Mouse (Mus musculus) CH12F3 (cell line): Measurements from ENCODE around the gene Jarid2.
"Not testable (repeated sequence)": the region's sequence is repeated elsewhere in the genome, so short reads cannot be mapped to it uniquely, and the experiment has no call there.

ENCODE experiments used
- in situ Hi-C: fragments of 300-500 bp; cut with MboI; formaldehyde crosslinking; loops from 2 replicates; pipeline ENCODE4 v1.14.3; 2020; ENCODE audit warnings: low sequenced_read_pairs

Jarid2 gene

DNA sequence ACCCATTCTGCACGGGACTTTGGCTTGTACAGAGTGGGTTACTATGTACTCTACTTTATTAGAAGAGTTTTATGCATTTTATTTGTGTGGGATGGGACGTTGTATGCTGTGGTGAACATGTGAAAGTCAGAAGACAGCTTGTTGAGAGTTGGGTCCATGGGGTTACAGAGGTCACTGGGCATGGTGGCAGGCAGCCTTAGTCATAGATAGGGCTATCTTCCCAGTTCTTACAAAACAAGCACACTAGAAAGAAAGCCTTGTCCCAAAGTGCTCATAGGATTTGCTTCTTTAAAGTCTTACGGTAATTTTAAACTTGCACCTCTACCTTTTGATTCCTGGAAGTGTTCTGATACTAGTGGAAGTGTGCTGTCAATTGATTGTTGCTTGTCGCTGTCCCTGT, 103.6 kb downstream of the Jarid2 start:
- in situ Hi-C loops = no loop called here

DNA sequence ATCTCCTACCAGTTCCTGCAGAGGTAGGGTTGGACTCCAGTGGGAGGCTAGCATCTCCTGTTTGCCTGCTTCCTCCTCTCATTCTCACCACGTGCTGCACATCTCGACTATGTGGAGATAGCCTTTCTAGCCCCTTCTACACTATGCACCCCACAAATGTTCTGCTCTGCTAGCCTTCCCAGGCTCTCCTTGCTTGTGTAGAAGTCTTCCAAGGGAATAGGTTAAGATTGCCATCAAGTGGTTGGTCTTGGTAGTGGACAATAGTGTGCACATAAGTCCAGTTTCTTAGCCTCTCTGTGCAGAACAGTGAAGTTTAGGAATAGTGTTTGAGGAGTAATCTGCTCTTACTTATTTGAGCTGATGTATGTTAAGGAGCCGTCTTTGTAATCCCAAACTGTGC, 104.1 kb downstream of the Jarid2 start:
- in situ Hi-C loops = no loop called here

DNA sequence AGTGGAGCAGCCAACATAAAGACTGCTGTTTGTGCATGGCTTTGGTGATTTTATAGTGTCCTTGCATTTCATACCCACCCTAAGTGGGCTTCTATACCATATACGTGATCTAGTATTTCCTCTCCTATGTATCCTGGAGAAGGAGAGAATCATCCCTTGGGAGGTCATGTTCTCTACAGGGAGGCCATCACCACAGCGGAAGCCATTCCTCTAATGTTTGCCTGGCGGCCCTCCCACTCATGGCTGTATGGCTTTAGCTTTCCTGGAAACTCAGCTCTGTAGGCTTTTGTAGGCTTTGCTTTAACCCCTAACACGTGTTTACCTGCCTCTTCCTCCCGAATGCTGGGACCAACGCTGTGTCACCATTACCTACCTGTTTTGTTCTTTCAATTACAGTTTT, 108.2 kb downstream of the Jarid2 start:
- in situ Hi-C loops = no loop called here

DNA sequence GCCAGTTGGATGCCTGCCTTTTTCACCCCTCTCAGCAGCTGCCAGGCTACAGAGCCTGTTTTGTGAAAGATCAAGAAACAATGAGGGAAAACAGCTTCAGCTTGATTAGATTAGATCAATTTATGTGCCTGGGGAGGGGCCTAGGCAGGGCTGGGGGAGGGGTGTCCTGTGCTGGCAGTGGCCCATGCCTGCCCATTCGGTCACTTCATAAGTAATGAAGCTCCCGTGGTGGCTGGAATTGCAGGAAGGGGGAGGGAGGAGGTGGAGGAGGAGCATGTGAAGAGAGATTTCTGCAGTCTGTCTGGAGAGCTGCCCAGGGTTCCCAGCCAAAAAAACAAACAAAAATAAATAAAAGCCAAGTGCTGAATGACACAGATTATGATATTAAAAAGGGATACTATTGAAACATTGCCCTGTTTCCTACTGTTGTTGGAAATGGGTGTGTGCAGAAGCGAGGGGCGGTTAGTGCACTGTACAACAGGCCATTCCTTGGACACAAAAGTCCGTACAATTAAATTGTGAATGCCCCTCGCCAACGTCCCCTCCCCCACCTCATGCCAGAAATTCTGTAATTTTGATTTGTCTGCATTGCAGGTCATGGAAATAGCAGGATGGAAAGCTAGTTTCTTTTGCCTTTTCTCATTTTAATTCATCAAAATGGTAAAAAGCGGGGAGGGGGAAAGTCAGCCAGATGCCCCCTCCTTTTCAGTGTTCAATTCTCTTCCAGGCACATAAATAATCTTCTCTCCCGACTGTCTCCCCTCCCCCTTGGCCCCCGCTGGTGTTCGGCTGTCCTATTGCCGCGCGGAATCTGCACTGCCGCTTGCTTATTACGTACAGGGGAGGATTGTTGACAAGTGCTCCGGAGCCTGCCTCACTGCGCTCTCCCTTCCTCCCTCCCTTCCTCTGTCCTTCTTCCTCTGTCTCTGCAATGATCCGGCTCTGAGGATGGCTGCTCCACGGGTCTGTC, 110.9 kb downstream of the Jarid2 start:
- in situ Hi-C loops = no loop called here

DNA sequence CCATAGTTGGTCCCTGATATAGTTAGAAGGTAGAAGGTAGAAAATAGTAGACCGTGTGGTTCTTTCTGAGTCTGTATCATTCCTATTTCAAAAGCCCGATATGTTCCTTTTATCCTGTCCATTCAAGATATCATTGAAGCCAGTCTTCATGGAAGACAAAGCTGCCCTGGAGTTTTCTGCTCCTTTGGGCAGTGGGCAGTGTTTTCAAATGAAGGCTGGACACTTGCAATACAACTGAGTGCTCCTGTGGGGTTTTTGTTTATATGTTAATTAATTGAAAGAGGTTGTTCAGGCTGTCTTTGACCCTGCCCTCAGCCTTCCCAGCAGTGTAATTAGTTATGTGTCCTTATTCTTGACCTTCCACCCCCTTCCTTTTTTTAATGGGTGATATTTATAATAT, 122.2 kb downstream of the Jarid2 start:
- in situ Hi-C loops = no loop called here

DNA sequence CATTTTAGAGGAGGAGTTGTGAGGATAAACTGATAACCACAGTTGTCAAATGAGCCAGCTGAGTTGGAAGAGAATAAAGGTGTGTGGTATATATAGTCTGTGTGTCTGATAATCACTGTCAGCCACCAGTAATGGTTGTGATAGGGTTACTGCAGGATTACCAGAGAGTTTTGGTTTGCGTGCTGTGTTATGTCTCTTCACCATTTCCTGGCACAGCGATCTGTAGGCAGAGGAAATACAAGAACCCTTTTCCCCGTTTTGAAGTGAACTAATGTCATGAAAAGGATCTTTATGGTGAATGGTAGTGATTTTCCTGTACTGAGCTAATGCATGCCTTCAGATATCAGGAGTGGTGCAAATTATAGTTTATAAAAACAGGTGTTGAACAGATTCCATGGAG, 122.8 kb downstream of the Jarid2 start:
- in situ Hi-C loops = no loop called here

DNA sequence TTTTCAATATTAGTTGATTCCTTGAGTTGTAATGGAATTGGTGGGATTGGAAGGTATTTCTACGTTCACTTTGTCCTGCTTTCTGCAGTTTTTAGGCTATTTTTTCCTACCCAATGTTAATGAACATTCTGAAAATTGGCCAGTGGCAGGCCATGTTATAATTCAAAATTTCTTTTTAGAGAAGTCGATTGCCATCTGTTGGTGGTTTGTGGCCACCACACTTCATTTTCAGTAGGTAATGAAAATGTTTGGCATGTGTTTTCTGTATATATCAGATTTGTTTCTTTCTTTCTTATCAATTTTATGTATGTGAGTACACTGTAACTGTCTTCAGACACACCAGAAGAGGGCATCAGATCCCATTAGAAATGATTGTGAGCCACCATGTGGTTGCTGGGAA, 136.3 kb downstream of the Jarid2 start:
- in situ Hi-C loops = no loop called here

DNA sequence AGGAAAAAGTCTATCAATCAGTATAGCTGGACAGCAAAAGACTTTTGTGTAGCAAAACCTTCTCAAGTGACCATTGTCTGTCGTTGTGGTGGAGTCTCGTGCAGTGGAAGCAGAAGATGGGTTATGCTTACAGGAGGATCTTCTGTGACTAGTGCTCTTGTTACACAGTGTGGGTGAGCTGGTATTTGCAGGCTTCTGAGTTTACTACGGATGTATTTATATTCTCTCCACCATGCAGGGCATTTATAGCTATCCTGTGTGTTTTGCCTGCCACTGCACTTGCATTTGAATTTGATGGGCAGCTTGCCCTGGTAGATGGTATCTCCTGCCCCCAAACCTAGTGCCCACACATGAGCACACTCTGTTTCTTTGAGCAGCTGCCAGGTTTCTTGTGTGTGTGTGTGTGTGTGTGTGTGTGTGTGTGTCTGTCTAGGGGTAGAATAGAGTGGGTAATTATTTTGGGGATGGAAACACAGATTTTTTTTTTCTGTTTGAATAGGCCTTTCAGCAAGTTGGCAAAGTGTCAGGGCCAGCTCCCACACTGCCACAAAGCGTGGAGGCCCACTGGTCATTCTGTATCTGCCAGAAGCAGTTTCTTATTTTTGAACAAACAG, 138.9 kb downstream of the Jarid2 start:
- in situ Hi-C loops = no loop called here

DNA sequence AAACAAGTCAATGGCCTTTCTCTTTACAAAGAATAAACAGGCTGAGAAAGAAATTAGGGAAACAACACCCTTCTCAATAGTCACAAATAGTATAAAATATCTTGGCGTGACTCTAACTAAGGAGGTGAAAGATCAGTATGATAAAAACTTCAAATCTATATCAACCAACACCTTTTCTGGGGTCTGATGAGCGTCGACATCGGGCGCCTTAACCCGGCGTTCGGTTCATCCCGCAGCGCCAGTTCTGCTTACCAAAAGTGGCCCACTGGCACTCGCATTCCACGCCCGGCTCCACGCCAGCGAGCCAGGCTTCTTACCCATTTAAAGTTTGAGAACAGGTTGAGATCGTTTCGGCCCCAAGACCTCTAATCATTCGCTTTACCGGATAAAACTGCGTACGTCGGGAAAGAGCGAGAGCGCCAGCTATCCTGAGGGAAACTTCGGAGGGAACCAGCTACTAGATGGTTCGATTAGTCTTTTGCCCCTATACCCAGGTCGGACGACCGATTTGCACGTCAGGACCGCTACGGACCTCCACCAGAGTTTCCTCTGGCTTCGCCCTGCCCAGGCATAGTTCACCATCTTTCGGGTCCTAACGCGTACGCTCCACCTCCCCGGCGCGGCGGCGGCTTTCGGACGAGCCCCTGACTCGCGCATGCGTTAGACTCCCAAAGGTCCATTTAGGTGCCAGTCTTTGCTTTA, 140.3 kb downstream of the Jarid2 start:
- in situ Hi-C loops = not testable (repeated sequence)

DNA sequence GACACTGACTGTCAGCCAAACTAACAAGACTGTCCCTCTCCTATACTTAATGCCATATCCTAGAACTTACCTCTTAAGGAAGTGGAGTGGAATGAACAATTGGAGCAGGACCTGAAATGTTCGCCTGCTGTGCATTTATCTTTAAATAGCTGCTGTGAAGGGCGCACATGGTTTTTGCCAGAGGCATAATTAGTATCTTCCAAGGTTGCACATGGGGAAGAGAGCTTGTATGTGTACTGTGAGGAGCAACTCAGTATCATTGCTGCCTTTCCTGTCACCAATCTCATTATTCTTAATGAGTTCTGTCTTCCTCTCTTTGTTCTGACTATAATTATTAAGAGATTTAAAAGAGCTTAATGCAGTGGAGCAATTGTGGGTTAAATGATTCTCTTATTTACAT, 147.5 kb downstream of the Jarid2 start:
- in situ Hi-C loops = no loop called here

DNA sequence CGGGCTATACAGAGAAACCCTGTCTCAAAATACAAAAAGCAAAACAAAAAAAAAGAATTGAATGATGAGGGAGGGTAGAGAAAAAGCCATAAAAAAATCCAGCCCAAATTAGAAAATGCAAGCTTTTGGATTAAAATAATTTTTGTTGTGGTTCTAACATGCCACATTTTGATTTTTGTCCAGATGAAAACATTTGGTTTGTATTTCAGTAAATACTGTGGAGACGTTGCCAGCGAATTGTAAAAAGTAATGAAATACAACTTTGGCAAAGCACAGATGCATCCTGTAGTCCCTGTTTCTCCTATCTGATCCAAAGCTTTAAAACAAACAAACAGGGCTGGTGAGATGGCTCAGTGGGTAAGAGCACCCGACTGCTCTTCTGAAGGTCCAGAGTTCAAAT, 151.7 kb downstream of the Jarid2 start:
- in situ Hi-C loops = no loop called here

DNA sequence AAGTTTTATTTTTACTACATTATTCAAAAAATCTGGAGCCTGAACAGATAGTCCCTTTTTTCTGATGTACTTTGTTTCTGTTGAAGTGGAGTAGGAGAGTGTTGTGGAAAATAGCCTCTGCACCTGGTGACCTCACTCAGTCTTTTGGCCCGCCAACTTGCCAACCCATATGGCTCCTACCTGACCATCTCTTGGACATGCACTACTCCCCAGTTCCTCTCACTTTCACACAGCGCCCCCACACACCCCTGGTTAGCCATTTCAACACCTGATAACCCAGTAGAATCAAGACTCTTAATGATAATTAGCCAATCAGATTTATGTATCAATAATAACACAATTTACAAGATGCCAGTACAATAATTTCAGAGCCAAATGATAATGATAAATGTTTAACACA, 156.9 kb downstream of the Jarid2 start:
- in situ Hi-C loops = no loop called here

DNA sequence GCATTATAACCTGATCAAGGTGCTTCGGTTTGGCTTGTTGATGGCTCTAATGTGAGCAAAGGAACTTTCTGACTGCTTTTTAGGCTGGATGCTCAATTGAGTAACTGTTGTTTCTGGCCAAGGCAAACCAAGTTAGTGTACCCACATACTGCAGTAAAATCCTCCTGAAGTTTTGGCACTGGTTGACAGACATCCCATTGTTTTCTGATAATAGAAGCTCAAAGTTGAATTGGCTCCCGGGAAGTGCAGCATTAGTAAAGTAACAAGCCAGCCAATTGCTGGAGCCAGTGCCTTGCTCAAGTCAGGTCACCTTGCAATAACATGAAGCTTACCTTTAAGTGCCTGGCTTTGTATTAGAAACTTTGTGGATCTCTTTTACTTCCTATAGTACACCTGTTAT, 161.3 kb downstream of the Jarid2 start:
- in situ Hi-C loops = no loop called here

DNA sequence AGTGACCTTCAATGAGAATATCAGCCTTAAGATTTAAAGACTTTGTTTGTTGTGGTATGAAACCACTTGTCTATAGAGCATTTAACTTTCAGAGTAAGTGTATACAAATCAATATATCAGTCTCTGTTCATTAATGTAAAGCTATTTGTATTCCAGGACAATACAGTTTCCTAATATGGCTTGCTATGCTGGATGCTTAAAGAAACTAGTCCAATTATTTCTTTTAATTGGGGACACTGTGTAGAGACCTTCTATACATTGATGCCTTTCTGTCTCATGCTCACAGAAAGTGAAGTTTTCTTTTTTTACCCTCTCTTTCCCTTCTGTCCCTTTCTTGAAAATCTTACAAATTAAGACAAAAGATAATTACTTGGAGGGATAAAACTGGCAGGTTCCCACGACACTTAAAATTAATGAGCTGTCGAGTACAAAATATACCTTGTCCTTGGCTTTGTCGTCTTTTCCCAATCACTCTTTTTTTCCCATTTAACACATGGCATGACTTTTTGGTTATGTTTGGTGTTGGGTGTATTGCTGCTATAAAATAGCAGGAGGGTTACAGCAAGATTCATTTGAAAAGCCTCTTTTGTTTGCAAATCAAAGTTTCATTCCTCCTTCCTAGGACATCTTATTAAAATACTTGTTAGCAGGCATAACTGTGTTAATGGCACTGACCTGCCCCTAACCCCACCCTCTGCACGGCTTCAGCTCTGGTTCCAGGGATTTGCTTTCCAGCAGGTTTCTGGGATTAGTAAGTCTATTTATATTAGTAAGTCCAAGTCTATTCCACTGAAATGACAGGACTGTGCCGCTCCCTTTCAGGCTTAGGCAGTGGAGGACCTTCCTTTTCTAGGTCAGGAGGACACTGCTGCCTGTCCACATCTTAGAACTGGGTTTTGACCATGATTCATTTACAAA, 162.8 kb downstream of the Jarid2 start:
- in situ Hi-C loops = no loop called here

DNA sequence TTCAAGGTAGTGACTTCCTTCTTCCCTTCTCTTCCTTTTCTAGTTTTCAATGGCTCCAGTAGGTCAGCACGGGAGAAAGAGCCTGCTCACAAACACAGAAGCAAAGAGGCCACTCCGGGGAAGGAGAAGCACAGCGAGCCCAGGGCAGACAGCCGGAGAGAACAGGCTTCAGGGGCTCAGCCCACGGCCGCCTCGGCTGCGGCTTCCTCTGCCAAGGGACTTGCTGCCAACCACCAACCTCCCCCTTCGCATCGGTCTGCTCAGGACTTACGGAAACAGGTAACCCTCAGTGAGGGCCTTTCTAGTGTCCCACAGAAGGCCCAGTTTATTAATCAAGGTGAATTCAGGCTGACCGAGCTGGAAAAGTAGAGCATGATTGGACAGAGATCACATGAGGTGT, 166.9 kb downstream of the Jarid2 start:
- in situ Hi-C loops = no loop called here

DNA sequence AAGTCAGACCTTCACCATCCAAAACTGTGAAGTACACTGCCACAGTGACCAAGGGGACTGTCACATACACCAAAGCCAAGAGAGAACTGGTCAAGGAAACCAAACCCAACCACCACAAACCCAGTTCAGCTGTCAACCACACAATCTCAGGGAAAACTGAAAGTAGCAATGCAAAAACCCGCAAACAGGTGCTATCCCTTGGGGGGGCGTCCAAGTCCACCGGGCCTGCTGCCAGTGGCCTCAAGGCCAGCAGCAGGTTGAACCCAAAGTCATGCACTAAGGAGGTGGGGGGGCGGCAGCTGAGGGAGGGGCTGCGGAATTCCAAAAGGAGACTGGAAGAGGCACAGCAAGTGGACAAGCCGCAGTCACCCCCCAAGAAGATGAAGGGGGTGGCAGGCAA, 173.0 kb downstream of the Jarid2 start:
- in situ Hi-C loops = no loop called here

DNA sequence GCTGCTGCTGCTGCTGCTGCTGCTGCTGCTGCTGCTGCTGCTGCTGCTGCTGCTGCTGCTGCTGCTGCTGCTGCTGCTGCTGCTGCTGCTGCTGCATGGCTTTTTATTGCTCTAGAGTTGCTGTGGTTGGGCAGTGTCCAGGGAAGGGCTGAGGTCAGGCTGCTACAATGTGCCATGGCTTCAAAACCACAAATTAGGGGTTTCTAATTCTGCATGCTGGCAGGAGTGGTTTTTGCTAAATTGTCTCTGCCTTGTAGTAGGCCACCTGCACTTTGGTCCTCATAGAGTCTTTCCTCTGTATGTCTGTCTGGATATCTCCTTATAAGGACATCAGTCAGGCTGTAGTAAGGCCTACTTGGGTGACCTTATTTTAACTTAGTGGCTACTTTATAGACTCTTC, 174.1 kb downstream of the Jarid2 start:
- in situ Hi-C loops = no loop called here

DNA sequence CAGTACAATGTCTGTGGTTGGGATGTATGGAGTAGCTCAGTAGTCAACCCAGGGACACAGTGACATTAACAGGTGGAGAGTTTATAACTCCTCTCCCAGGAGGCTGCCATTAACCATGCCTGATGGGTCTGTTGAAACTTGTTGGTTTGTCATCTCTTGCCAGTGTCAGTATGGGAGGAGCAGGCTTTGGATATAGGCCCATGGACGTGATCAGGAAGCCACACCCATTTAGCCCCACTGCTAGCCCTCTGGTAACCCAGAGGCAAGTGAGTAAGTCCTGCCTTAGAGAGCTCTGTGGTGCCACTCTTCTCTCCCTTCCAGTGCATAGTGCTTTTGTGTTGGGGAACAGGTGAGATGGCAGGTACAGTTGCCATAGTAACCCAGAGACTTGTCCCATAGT, 175.0 kb downstream of the Jarid2 start:
- in situ Hi-C loops = no loop called here

DNA sequence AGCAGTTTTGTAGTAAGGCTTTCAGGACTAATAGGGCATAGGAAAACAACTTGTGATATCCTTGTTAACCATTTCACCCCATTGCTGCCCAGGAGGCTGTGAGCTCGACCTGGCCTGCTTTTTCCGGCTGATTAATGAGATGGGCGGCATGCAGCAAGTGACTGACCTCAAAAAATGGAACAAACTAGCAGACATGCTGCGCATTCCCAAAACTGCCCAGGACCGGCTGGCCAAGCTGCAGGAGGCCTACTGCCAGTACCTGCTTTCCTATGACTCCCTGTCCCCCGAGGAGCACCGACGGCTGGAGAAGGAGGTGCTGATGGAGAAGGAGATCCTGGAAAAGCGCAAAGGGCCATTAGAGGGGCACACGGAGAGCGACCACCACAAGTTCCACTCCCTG, 176.9 kb downstream of the Jarid2 start:
- in situ Hi-C loops = no loop called here

DNA sequence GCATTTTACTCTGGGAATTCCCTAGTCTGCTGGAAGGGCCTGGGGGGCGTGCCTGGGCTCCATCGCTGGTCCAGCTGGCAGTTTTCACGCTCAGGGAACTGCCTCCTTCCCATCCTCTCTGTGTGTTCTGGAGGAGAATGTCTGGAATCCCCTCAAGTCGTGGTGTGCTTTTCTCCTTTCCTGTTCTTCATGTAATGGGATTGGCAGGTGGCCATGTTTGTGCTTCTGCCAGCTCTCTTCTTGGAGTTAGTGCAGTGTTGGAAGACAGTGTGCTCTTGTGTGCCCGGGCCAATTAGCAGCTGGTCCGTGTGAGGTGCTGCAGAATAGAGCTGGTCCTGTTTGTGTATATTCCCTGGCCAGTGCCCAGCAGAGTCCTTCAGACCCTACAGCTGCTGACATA, 178.4 kb downstream of the Jarid2 start:
- in situ Hi-C loops = no loop called here

DNA sequence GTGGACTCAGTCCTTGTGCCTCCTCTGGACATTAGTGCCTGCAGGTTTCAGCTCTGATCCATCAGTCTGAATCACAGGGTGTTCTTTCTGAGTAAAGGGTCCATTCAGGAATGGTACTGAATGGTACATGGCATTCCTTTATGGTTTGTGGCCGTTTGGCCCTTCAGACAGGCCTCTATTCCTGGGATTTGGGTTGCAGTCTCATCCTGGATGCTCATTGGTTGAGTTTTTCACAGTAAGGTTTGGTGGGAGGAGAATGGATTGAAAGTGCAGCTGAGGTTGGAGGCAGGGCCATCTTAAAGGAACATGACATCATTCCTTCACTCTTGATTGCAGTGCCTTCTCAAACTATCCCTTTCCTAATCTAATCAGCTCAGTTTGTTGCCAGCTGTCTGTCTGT, 179.5 kb downstream of the Jarid2 start:
- in situ Hi-C loops = no loop called here
